Mouse (Mus musculus) heart, postnatal 0 days (tissue): ENCODE measurements around the gene Zfp978. TPM values are rescaled to one million over a fixed set of nuclear protein-coding genes. Genes with fewer than 3 reads are reported as not detected.
"Not testable (repeated sequence)": the region's sequence is repeated elsewhere in the genome, so short reads cannot be mapped to it uniquely, and the experiment has no call there.

Experiments used
- ATAC-seq: fragments of 200-750 bp; cut with Nextera tagmentation; 2 replicates; pipeline ENCODE4 v1.8.0; 2017; ENCODE audit warnings: low read depth, moderate number of reproducible peaks, moderate library complexity; ENCODE audit not compliant: insufficient read depth
- DNase-seq: peaks from one replicate; pipeline ENCODE4 v3.0.0-alpha.2; 2016; ENCODE audit warnings: low spot score
- H3K27ac ChIP-seq: fragments of 300-500 bp; sonication (generic); 2 replicates; pipeline ENCODE4 v1.5.1; 2014; ENCODE audit warnings: low read depth, mild to moderate bottlenecking
- H3K27me3 ChIP-seq: fragments of 300-500 bp; sonication (generic); 2 replicates; pipeline ENCODE4 v1.6.1; 2014; ENCODE audit warnings: low read length, mixed read lengths; ENCODE audit not compliant: control insufficient read depth, insufficient read depth
- H3K36me3 ChIP-seq: fragments of 300-500 bp; sonication (generic); replicated peaks from 2 replicates; pipeline ENCODE4 v1.6.1; 2014; ENCODE audit warnings: low read length, mixed read lengths; ENCODE audit not compliant: control insufficient read depth, insufficient read depth
- H3K4me1 ChIP-seq: fragments of 300-500 bp; sonication (generic); 2 replicates; pipeline ENCODE4 v1.6.1; 2014; ENCODE audit warnings: antibody characterized with exemption; ENCODE audit not compliant: control insufficient read depth, insufficient read depth
- H3K4me2 ChIP-seq: fragments of 300-500 bp; sonication (generic); 2 replicates; pipeline ENCODE4 v1.6.1; 2014; ENCODE audit warnings: low read depth, mild to moderate bottlenecking, low read length, moderate library complexity
- H3K4me3 ChIP-seq: fragments of 300-500 bp; sonication (generic); 2 replicates; pipeline ENCODE4 v1.5.1; 2014; ENCODE audit warnings: low read depth, low read length
- H3K9ac ChIP-seq: fragments of 300-500 bp; sonication (generic); replicated peaks from 2 replicates; pipeline ENCODE4 v1.6.1; 2014; ENCODE audit warnings: low read depth, low read length, mixed read lengths
- H3K9me3 ChIP-seq: fragments of 300-500 bp; sonication (generic); replicated peaks from 2 replicates; pipeline ENCODE4 v1.6.1; 2016; ENCODE audit warnings: low read length; ENCODE audit not compliant: control insufficient read depth
- CTCF ChIP-seq: IDR thresholded peaks from 2 replicates; pipeline ENCODE4 v1.5.1; 2016; ENCODE audit warnings: antibody characterized with exemption, control low read depth, low read depth
- EP300 ChIP-seq: IDR thresholded peaks from 2 replicates; pipeline ENCODE4 v1.6.1; 2016; ENCODE audit warnings: antibody characterized with exemption, low read depth
- WGBS: fragments of 180-500 bp; shearing (Covaris S2); extraction: QIAGEN DNeasy Blood & Tissue Kit; methylation state at CpG from one replicate; pipeline ENCODE4 v1.1.7; 2014; 5-methylcytosine and 5-hydroxymethylcytosine counted together
- polyA plus RNA-seq: library from polyadenylated mRNA; unstranded; fragments of >200 nt; fragmentation: Nextera tagmentation; extraction: Ambion mirVana; gene quantifications from 2 replicates; pipeline ENCODE4 v1.2.1, GENCODE M21; 2015
- total RNA-seq: library from RNA; depleted of rRNA; stranded (reverse); fragments of >200 nt; gene quantifications from 2 replicates; pipeline ENCODE4 v1.2.3, GENCODE M21; 2014; ENCODE audit warnings: low replicate concordance

Gene Zfp978
- total and polyA plus RNA-seq, 2 experiments from 2014 or later, result 0.20 TPM; not detected in 1

GRCm38 (mm10) chr4:147420794-147421193, 59.7 kb downstream of the Zfp978 start:
- no peak for ATAC-seq
- no peak for TF ChIP-seq EP300
- TF ChIP-seq CTCF, result no peak
- peaks cover 67% of the 10 kb centered on the region for H3K9me3 ChIP-seq
- H3K9ac ChIP-seq, result no peak overlapping the region
- H3K4me2 ChIP-seq, result no peak overlapping the region
- no peaks in the 10 kb centered on the region for H3K27me3 ChIP-seq
- no peak overlapping the region for H3K27ac ChIP-seq
- no peak for DNase-seq
- WGBS, result 64% methylated on average over 3 of the region's 3 CpGs
- H3K36me3 ChIP-seq, result no peaks in the 10 kb centered on the region
- H3K4me1 ChIP-seq, result no peaks in the 10 kb centered on the region
- no peak overlapping the region for H3K4me3 ChIP-seq

GRCm38 (mm10) chr4:147421316-147421715, 60.2 kb downstream of the Zfp978 start:
- not testable (repeated sequence) for ATAC-seq
- 29% methylated on average over 1 of the region's 1 CpGs for WGBS
- peaks cover 67% of the 10 kb centered on the region for H3K9me3 ChIP-seq

GRCm38 (mm10) chr4:147423140-147423539, 62.0 kb downstream of the Zfp978 start:
- TF ChIP-seq EP300 (no peak), CTCF (no peak)
- Histone ChIP-seq H3K9ac (no peak overlapping the region), H3K27ac (no peak overlapping the region), H3K4me2 (no peak overlapping the region), H3K9me3 (peaks cover 54% of the 10 kb centered on the region), H3K36me3 (no peaks in the 10 kb centered on the region), H3K4me3 (no peak overlapping the region), H3K4me1 (no peaks in the 10 kb centered on the region), H3K27me3 (no peaks in the 10 kb centered on the region)
- DNase-seq (no peak), ATAC-seq (no peak)
- WGBS, result 38% methylated on average over 3 of the region's 3 CpGs

More at GRCm38 (mm10) chr4:147421316-147421715, 60.2 kb downstream of the Zfp978 start:
- H3K27ac ChIP-seq, DNase-seq, H3K36me3 ChIP-seq, H3K27me3 ChIP-seq, H3K9ac ChIP-seq, H3K4me3 ChIP-seq, H3K4me1 ChIP-seq, H3K4me2 ChIP-seq: not testable (repeated sequence)

- DNase-seq (no peak), ATAC-seq (0 out of 2 replicates have a peak, but pooled peaks have one; percentile 1)
- H3K36me3 ChIP-seq, result no peaks in the 10 kb centered on the region
- TF ChIP-seq EP300 (no peak), CTCF (no peak)
- no peak overlapping the region for H3K4me2 ChIP-seq
- WGBS, result 45% methylated on average over 4 of the region's 4 CpGs
- peaks cover 52% of the 10 kb centered on the region for H3K9me3 ChIP-seq
- no peak overlapping the region for H3K27ac ChIP-seq
- no peak overlapping the region for H3K4me3 ChIP-seq
- H3K4me1 ChIP-seq, result no peaks in the 10 kb centered on the region
- H3K9ac ChIP-seq, result no peak overlapping the region
- no peaks in the 10 kb centered on the region for H3K27me3 ChIP-seq
These were observed 62.7 kb downstream of the Zfp978 start for GRCm38 (mm10) chr4:147423641-147424298.

GRCm38 (mm10) chr4:147424404-147424803, 63.3 kb downstream of the Zfp978 start:
- peaks cover 52% of the 10 kb centered on the region for H3K9me3 ChIP-seq
- WGBS, result 32% methylated on average over 3 of the region's 3 CpGs

More at GRCm38 (mm10) chr4:147424404-147424803, 63.3 kb downstream of the Zfp978 start:
- not testable (repeated sequence) for H3K36me3 ChIP-seq, ATAC-seq, H3K27me3 ChIP-seq, H3K9ac ChIP-seq, H3K4me1 ChIP-seq, DNase-seq, H3K4me3 ChIP-seq, H3K4me2 ChIP-seq, H3K27ac ChIP-seq
